Mouse (Mus musculus): ENCODE data around the gene Ifi47. TPM values are rescaled to one million over a fixed set of nuclear protein-coding genes. Genes with fewer than 3 reads are reported as not detected.
A peak's percentile ranks its signal among the peaks of the same experiment; 100 is the strongest.

The Ifi47 gene
- polyA plus RNA-seq, 1 experiment from 2014 or later = 0.35 TPM

GRCm38 (mm10) chr11:49081886-49082285 lies 5.5 kb downstream of the Ifi47 start:
- H3K4me2 ChIP-seq = no peak overlapping the region
- no peaks in the 10 kb centered on the region for H3K4me1 ChIP-seq
- H3K27ac ChIP-seq = no peak overlapping the region
- H3K9ac ChIP-seq = no peak overlapping the region
- no peak overlapping the region for H3K4me3 ChIP-seq
- H3K36me3 ChIP-seq (replicated peaks) = no peaks in the 10 kb centered on the region
- WGBS = 84% methylated on average over 3 of the region's 3 CpGs
- no peaks in the 10 kb centered on the region for H3K27me3 ChIP-seq (replicated peaks)
- ATAC-seq (replicated peaks) = no peak
- H3K9me3 ChIP-seq = no peaks in the 10 kb centered on the region

DNA sequence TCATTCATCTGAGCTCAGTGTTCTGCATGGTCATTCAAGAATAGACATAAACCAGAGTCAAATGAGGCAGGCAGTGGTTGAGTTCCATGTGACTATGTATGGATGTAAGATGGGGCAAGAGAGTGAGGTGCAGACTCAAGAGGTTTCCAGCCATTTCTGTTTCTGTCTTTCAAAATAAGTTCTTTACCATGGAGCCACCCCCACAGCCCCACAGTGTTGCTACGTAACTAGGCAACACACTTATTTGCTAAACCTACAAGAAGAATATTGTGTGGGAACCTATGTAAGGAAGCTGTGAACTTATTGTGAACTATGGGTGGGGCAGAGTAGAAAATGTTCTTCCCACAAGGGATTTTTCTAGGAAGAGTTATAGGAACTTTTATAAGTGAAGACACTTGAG lies 6.8 kb downstream of the Ifi47 start:
- no peak for ATAC-seq (replicated peaks)
- 93% methylated on average over 1 of the region's 1 CpGs for whole genome bisulfite sequencing
- Histone ChIP-seq H3K4me1 (no peaks in the 10 kb centered on the region), H3K36me3 (replicated peaks) (no peaks in the 10 kb centered on the region), H3K27me3 (replicated peaks) (no peaks in the 10 kb centered on the region), H3K4me3 (no peak overlapping the region), H3K9me3 (no peaks in the 10 kb centered on the region), H3K27ac (no peak overlapping the region), H3K9ac (no peak overlapping the region), H3K4me2 (no peak overlapping the region)

DNA sequence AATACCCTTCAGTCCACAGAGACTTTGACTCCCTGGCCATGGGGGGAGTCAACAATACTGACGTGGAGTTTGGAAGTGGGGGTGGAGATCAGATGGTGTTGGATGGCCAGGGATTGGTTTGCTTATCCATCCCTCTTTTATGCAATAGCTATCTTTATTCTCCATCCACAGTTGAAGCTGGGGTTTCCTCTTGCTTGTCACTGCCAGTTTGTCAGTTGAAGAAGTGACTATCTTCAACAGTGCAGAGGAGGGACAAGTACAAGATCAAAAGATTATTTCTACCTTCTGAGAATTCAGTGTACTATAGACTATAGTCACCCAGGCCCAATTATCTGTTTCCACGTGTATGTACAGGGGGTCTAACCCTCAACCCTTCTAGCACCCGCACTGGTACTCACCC lies 7.4 kb downstream of the Ifi47 start:
- Histone ChIP-seq H3K4me1 (no peaks in the 10 kb centered on the region), H3K9ac (no peak overlapping the region), H3K4me3 (no peak overlapping the region), H3K27me3 (replicated peaks) (no peaks in the 10 kb centered on the region), H3K36me3 (replicated peaks) (no peaks in the 10 kb centered on the region), H3K9me3 (no peaks in the 10 kb centered on the region), H3K27ac (no peak overlapping the region), H3K4me2 (no peak overlapping the region)
- no peak for ATAC-seq (replicated peaks)
- WGBS = 76% methylated on average over 3 of the region's 3 CpGs

DNA sequence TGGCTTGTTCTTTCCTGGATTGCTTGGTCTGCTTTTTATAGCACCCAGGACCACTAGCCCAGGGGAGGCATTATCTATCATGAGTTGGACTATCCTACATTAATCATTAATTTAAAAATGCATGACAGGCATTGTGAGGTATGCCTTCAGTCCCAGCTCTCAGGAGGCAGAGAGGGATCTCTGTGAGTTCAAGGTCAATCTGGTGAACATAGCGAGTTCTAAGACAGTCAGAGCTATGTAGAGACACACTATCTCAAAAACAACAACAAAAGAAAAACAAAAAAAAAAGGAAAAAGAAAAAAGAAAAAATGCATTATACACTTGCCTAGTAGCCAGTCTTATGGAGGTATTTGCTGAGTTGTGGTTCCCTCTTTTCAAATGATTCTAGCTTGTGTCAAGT lies 8.0 kb downstream of the Ifi47 start:
- no peaks in the 10 kb centered on the region for H3K27me3 ChIP-seq (replicated peaks)
- no peak overlapping the region for H3K9ac ChIP-seq
- no peak for ATAC-seq (replicated peaks)
- no peaks in the 10 kb centered on the region for H3K36me3 ChIP-seq (replicated peaks)
- H3K27ac ChIP-seq = no peak overlapping the region
- 91% methylated on average over 1 of the region's 1 CpGs for WGBS
- H3K4me2 ChIP-seq = no peak overlapping the region
- no peaks in the 10 kb centered on the region for H3K9me3 ChIP-seq
- H3K4me1 ChIP-seq = no peaks in the 10 kb centered on the region
- H3K4me3 ChIP-seq = no peak overlapping the region

GRCm38 (mm10) chr11:49084875-49085274 lies 8.5 kb downstream of the Ifi47 start:
- ATAC-seq (replicated peaks) = no peak
- Histone ChIP-seq H3K4me2 (no peak overlapping the region), H3K9ac (no peak overlapping the region), H3K4me3 (no peak overlapping the region), H3K36me3 (replicated peaks) (no peaks in the 10 kb centered on the region), H3K9me3 (no peaks in the 10 kb centered on the region), H3K4me1 (no peaks in the 10 kb centered on the region), H3K27ac (no peak overlapping the region), H3K27me3 (replicated peaks) (no peaks in the 10 kb centered on the region)
- WGBS = 44% methylated on average over 3 of the region's 3 CpGs

- 88% methylated on average over 6 of the region's 6 CpGs for WGBS
- Histone ChIP-seq H3K36me3 (replicated peaks) (no peaks in the 10 kb centered on the region), H3K9me3 (no peaks in the 10 kb centered on the region), H3K9ac (no peak overlapping the region), H3K4me3 (no peak overlapping the region), H3K27me3 (replicated peaks) (no peaks in the 10 kb centered on the region), H3K4me1 (no peaks in the 10 kb centered on the region), H3K27ac (no peak overlapping the region), H3K4me2 (no peak overlapping the region)
- no peak for ATAC-seq (replicated peaks)
These were observed 10.5 kb downstream of the Ifi47 start for GRCm38 (mm10) chr11:49086858-49087361.

DNA sequence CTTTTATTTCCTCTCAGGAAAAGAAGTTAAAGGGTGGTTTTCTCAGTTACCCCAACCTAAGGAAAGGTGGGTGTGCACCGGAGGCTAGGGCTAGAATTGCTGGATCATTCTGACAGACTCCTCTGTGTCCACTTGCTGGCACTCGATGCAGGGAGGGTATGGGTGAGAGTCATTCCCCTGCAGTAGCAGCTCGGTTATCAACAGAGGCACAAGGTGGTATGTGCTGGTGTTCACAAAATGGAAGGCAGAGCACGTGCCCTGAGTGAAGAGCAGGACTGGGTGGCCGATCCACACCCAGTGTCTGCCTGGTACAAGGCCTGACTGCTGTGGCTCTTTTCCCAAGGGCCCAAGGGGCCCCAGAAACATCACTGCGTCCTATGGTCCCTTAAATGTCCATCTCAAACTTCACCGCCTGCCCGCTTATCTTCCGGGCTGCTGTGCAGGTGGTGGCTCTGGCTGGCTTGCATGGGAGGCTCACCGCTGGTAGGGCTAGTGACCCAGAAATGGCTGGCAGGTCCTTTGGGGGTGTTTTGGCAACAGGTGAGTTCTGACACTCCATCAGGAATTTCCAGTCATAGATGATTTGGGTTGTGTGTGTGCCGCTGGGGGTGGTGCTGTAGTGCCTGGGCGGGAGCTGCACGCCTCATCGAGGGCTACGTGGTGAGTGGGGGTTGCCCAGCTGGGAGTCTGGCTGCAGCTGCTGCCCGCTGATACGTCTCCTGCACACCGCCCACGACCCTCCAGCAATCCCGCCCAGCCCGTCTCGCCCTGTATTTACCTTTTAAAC lies 11.6 kb downstream of the Ifi47 start:
- Histone ChIP-seq H3K36me3 (replicated peaks) (no peaks in the 10 kb centered on the region), H3K4me1 (no peaks in the 10 kb centered on the region), H3K27ac (no peak overlapping the region), H3K4me2 (peak overlapping the region; percentile 21), H3K4me3 (no peak overlapping the region), H3K9me3 (no peaks in the 10 kb centered on the region), H3K27me3 (replicated peaks) (no peaks in the 10 kb centered on the region), H3K9ac (no peak overlapping the region)
- no peak for ATAC-seq (replicated peaks)
- 38% methylated on average over 22 of the region's 22 CpGs for WGBS

DNA sequence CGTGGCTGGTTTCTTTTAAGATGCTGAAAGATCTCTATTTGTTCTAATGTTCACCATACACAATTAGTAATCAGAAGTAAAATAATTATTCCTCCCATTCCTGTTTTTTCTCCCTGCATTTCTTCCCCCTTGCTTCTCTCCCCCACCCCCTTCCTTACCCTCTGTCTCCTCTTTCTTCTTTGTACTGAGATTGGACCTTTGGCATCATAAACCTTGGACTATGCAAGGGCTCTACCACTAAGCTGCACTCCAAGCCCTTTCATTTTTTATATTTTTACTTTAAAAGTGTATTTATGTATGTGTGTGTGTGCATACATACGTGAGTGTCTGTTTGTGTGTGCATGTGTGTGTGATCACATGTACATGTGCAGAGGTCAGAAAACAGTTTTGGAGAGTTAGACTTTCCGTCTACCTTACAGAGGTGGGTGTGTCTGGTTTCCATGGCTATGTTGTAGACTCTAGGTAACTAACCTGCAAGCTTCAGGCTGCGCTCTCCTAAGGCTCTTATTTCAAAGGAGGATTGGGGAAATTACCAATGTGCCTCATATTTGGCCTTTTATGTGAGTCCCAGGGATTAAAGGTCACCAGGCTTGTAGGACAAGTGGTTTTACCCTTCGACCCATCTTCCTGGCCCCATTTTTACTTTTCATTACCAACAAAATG lies 12.7 kb downstream of the Ifi47 start:
- H3K9ac ChIP-seq = no peak overlapping the region
- WGBS = 89% methylated on average over 5 of the region's 5 CpGs

GRCm38 (mm10) chr11:49089735-49090507 lies 13.5 kb downstream of the Ifi47 start:
- H3K9ac ChIP-seq = no peak overlapping the region
- no peaks in the 10 kb centered on the region for H3K36me3 ChIP-seq (replicated peaks)
- H3K4me2 ChIP-seq = no peak overlapping the region
- H3K27me3 ChIP-seq (replicated peaks) = no peaks in the 10 kb centered on the region
- H3K4me1 ChIP-seq = no peaks in the 10 kb centered on the region
- no peaks in the 10 kb centered on the region for H3K9me3 ChIP-seq
- H3K4me3 ChIP-seq = no peak overlapping the region
- 77% methylated on average over 3 of the region's 3 CpGs for WGBS
- ATAC-seq (replicated peaks) = no peak
- H3K27ac ChIP-seq = no peak overlapping the region

More for the DNA sequence above, 12.7 kb downstream of the Ifi47 start:
- no peaks in the 10 kb centered on the region for H3K4me1 ChIP-seq
- no peak overlapping the region for H3K4me3 ChIP-seq
- ATAC-seq (replicated peaks) = no peak
- H3K9me3 ChIP-seq = no peaks in the 10 kb centered on the region
- H3K36me3 ChIP-seq (replicated peaks) = no peaks in the 10 kb centered on the region
- no peak overlapping the region for H3K27ac ChIP-seq
- H3K27me3 ChIP-seq (replicated peaks) = no peaks in the 10 kb centered on the region
- H3K4me2 ChIP-seq = no peak overlapping the region

DNA sequence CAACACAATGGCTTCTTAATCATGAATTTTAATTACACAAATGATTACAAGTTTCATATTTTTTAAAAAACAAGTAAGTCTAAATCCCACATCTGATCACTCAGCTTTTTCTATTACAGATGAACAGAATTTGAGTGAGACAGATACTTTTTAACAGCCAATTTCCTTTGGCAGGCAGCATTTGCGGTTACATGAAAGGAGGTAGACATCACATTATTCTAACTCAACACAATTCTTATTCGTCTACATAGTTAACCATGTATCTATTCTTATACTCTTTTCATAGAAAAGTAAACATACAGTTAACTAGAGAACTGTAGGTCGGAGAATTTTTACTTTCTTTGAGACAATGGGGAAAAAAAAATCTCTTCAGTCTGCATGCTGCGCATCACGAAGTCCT lies 14.2 kb downstream of the Ifi47 start:
- Histone ChIP-seq H3K27me3 (replicated peaks) (no peaks in the 10 kb centered on the region), H3K4me1 (no peaks in the 10 kb centered on the region), H3K9ac (no peak overlapping the region), H3K4me3 (no peak overlapping the region), H3K9me3 (no peaks in the 10 kb centered on the region), H3K4me2 (no peak overlapping the region), H3K36me3 (replicated peaks) (no peaks in the 10 kb centered on the region), H3K27ac (no peak overlapping the region)
- 92% methylated on average over 5 of the region's 5 CpGs for WGBS
- no peak for ATAC-seq (replicated peaks)

DNA sequence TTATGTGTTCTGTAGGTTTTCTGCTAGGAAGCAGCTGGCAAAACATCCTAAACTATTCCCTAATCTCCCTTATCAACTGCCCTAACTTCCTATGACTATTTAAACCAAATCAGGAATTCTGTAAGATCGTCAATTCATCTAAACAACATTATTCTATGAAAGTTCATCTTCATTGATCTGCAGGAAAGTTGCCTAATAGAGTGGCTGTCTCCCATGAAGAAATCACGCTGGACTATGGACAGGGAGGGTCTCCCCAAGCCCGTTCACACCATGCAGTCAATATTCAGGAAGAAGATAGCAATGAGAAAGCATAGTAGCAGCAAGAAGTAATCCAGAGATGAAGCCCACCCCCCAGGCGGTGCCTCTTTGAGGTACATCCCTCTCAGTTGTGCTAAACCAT lies 14.8 kb downstream of the Ifi47 start:
- no peak overlapping the region for H3K27ac ChIP-seq
- no peak overlapping the region for H3K4me3 ChIP-seq
- no peaks in the 10 kb centered on the region for H3K9me3 ChIP-seq
- H3K27me3 ChIP-seq (replicated peaks) = no peaks in the 10 kb centered on the region
- WGBS = 73% methylated on average over 4 of the region's 4 CpGs
- no peak for ATAC-seq (replicated peaks)
- no peaks in the 10 kb centered on the region for H3K36me3 ChIP-seq (replicated peaks)
- H3K9ac ChIP-seq = no peak overlapping the region
- H3K4me1 ChIP-seq = no peaks in the 10 kb centered on the region
- H3K4me2 ChIP-seq = no peak overlapping the region

- Histone ChIP-seq H3K4me1 (no peaks in the 10 kb centered on the region), H3K4me3 (no peak overlapping the region), H3K36me3 (replicated peaks) (no peaks in the 10 kb centered on the region), H3K4me2 (no peak overlapping the region), H3K9me3 (no peaks in the 10 kb centered on the region), H3K9ac (no peak overlapping the region), H3K27me3 (replicated peaks) (no peaks in the 10 kb centered on the region), H3K27ac (no peak overlapping the region)
- 95% methylated on average over 1 of the region's 1 CpGs for WGBS
- ATAC-seq (replicated peaks) = no peak
These were observed 15.7 kb downstream of the Ifi47 start for GRCm38 (mm10) chr11:49092053-49092586.
